Mouse (Mus musculus): ENCODE measurements around the gene Olfr976. TPM values are rescaled to one million over a fixed set of nuclear protein-coding genes. Genes with fewer than 3 reads are reported as not detected.
"Not testable (repeated sequence)": the region's sequence is repeated elsewhere in the genome, so short reads cannot be mapped to it uniquely, and the experiment has no call there.

The Olfr976 gene
- total RNA-seq (2021), result not detected
- long read RNA-seq, experiment 1, result 0 reads
- long read RNA-seq, experiment 2, result 0 reads

- DNase-seq (ENCODE audit: low spot score in 2 of 2), result not testable (repeated sequence)
These were observed at the start of gene Olfr976 for GRCm38 (mm10) chr9:39961033-39961432. TSS of gene Olfr976 (minus strand) at chr9:39961133.

GRCm38 (mm10) chr9:40009482-40009881, 48.5 kb upstream of the Olfr976 start, which contains the start of gene Olfr980:
TSS of gene Olfr980 (minus strand) at chr9:40009582.
- no peak for DNase-seq (ENCODE audit: low spot score in 2 of 2)

- DNase-seq (ENCODE audit: low spot score in 2 of 2), result no peak
These were observed 42.4 kb upstream of the Olfr976 start, which contains the start of gene Olfr979 for GRCm38 (mm10) chr9:40003365-40003764. TSS of gene Olfr979 (minus strand) at chr9:40003465.

- no peak for DNase-seq (ENCODE audit: low spot score in 2 of 2)
These were observed 30.9 kb upstream of the Olfr976 start, which contains the start of gene Olfr978 for GRCm38 (mm10) chr9:39991813-39992212. TSS of gene Olfr978 (plus strand) at chr9:39992113.

GRCm38 (mm10) chr9:39976581-39977145, 15.7 kb upstream of the Olfr976 start:
- DNase-seq (ENCODE audit: low spot score in 2 of 2), result not testable (repeated sequence)

- DNase-seq (ENCODE audit: low spot score in 2 of 2), result no peak
These were observed 9.0 kb downstream of the Olfr976 start, which contains the start of gene Olfr975 for GRCm38 (mm10) chr9:39951946-39952345. TSS of gene Olfr975 (minus strand) at chr9:39952046.

GRCm38 (mm10) chr9:39937201-39937600, 23.7 kb downstream of the Olfr976 start, which contains the start of gene Olfr974:
TSS of gene Olfr974 (plus strand) at chr9:39937501.
- no peak for DNase-seq (ENCODE audit: low spot score in 2 of 2)

GRCm38 (mm10) chr9:39928837-39929236, 32.1 kb downstream of the Olfr976 start:
- not testable (repeated sequence) for DNase-seq (ENCODE audit: low spot score in 2 of 2)

GRCm38 (mm10) chr9:39927975-39928836, 32.7 kb downstream of the Olfr976 start:
- not testable (repeated sequence) for DNase-seq (ENCODE audit: low spot score in 2 of 2)

GRCm38 (mm10) chr9:39909939-39910338, 51.0 kb downstream of the Olfr976 start:
- no peak for DNase-seq (ENCODE audit: low spot score in 2 of 2)

GRCm38 (mm10) chr9:39907036-39907435, 53.9 kb downstream of the Olfr976 start, which contains the start of gene Olfr229:
TSS of gene Olfr229 (plus strand) at chr9:39907336.
- DNase-seq (ENCODE audit: low spot score in 2 of 2), result no peak

- DNase-seq (ENCODE audit: low spot score in 2 of 2), result no peak
These were observed 55.8 kb downstream of the Olfr976 start for GRCm38 (mm10) chr9:39905106-39905505.

Other genes starting within 250 kb of the Olfr976 start
- gene Olfr965, start 249.8 kb downstream of the Olfr976 start, total RNA-seq (2021), result not detected
- gene Olfr150, start 230.2 kb downstream of the Olfr976 start, total RNA-seq (2021), result not detected
- gene Olfr967, start 214.9 kb downstream of the Olfr976 start, total RNA-seq (2021), result not detected
- gene Olfr968, start 177.9 kb downstream of the Olfr976 start, total RNA-seq (2021), result not detected
- not detected for gene Olfr969, start 170.2 kb downstream of the Olfr976 start, total RNA-seq (2021)
- gene Olfr970, start 152.3 kb downstream of the Olfr976 start, total RNA-seq (2021), result not detected
- not detected for gene Olfr971, start 124.3 kb downstream of the Olfr976 start, total RNA-seq (2021)
- gene Olfr972, start 94.7 kb downstream of the Olfr976 start, total RNA-seq (2021), result not detected
- not detected for gene Olfr229, start 53.8 kb downstream of the Olfr976 start, total RNA-seq (2021)
- not detected for gene Olfr974, start 23.6 kb downstream of the Olfr976 start, total RNA-seq (2021)
- gene Olfr975, start 9.1 kb downstream of the Olfr976 start, total RNA-seq (2021), result not detected
- not detected for gene Olfr978, start 31.0 kb upstream of the Olfr976 start, total RNA-seq (2021)
- not detected for gene Olfr979, start 42.3 kb upstream of the Olfr976 start, total RNA-seq (2021)
- not detected for gene Olfr980, start 48.4 kb upstream of the Olfr976 start, total RNA-seq (2021)
- not detected for gene Olfr981, start 60.3 kb upstream of the Olfr976 start, total RNA-seq (2021)
- not detected for gene Olfr982, start 112.7 kb upstream of the Olfr976 start, total RNA-seq (2021)
- gene Olfr983, start 132.5 kb upstream of the Olfr976 start, total RNA-seq (2021), result not detected
- not detected for gene Olfr984, start 153.1 kb upstream of the Olfr976 start, total RNA-seq (2021)
- gene Olfr985, start 169.1 kb upstream of the Olfr976 start, total RNA-seq (2021), result under 1 TPM in 1 of 2 experiments, not detected in 1; 0.23 TPM
- not detected for gene Tmem225, start 187.0 kb upstream of the Olfr976 start, total RNA-seq (2021)
- not detected for gene Olfr986, start 219.8 kb upstream of the Olfr976 start, total RNA-seq (2021)
- gene Zfp202, start 231.2 kb upstream of the Olfr976 start, total RNA-seq (2021), result 1 to 10 TPM; 3.9 to 4.8 TPM

Measured in gastrocnemius, postnatal 4 days (tissue).